Mouse (Mus musculus) brain, embryonic 14.5 days (tissue): Measurements from ENCODE around the gene Reg4.

Source experiments
- CTCF ChIP-seq: fragments of 200-500 bp; IDR thresholded peaks from 2 replicates; pipeline ENCODE4 v1.5.1; 2012; ENCODE audit warnings: inconsistent platforms, mild to moderate bottlenecking, moderate library complexity, borderline replicate concordance; ENCODE audit not compliant: insufficient read depth, insufficient read length; ENCODE audit errors: extremely low read depth
- POLR2A ChIP-seq: fragments of 200-500 bp; IDR thresholded peaks from 2 replicates; pipeline ENCODE4 v1.6.1; 2012; ENCODE audit warnings: mild to moderate bottlenecking, inconsistent platforms, borderline replicate concordance; ENCODE audit not compliant: poor library complexity, insufficient read depth, insufficient read length, severe bottlenecking; ENCODE audit errors: extremely low read depth

DNA sequence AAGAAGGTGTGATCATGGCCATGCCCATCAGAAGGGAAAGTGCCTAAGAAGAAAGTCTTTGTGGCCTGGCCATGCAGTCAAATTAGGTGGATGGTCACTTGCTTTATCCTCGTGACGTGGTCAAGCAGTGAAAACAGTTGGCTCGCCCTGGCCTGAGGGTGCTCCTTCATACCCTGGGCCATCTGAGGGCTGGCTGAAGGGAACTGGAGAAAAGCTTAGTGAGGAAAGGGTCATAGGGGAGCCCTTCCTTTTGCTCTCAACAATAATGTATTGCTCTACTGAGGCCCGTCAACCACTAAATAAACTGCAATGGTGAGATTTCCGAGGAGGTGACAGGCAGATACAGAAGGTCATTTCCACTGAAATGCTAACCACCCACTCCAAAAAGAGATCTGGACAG, 15.3 kb downstream of the Reg4 start:
- no peak for TF ChIP-seq POLR2A
- TF ChIP-seq CTCF: no peak
